Mouse (Mus musculus): ENCODE results near the gene Cops3. TPM values are rescaled to one million over a fixed set of nuclear protein-coding genes. Genes with fewer than 3 reads are reported as not detected.

Cops3 gene
- polyA plus RNA-seq (2015; fragmentation: Nextera tagmentation; extraction: Ambion mirVana) = 135 and 160 TPM in 2 replicates

GRCm38 (mm10) chr11:59839459-59840126, at the start of gene Cops3:
Cops3 (minus strand) TSS chr11:59839838.
- H3K9ac ChIP-seq = peak within 1 kb of the TSS; percentile 88
- no peaks in the 10 kb centered on the region for H3K27me3 ChIP-seq
- H3K4me3 ChIP-seq = peak within 1 kb of the TSS; percentile 80
- H3K9me3 ChIP-seq (replicated peaks) = no peaks in the 10 kb centered on the region
- peak; percentile 96 for ATAC-seq (replicated peaks; ENCODE audit: insufficient number of reproducible peaks, insufficient read depth, low FRiP score, low read depth)
- peaks cover 22% of the 10 kb centered on the region for H3K4me1 ChIP-seq (replicated peaks)
- WGBS = under 1% methylated on average over 39 of the region's 43 CpGs
- H3K27ac ChIP-seq = peak within 1 kb of the TSS; percentile 97
- peaks cover 25% of the 10 kb centered on the region for H3K36me3 ChIP-seq
- peak within 1 kb of the TSS; percentile 68 for H3K4me2 ChIP-seq

GRCm38 (mm10) chr11:59888151-59888550, 48.5 kb upstream of the Cops3 start:
- Histone ChIP-seq H3K9ac (no peak overlapping the region), H3K4me3 (no peak overlapping the region), H3K9me3 (replicated peaks) (no peaks in the 10 kb centered on the region), H3K27ac (no peak overlapping the region), H3K36me3 (no peaks in the 10 kb centered on the region), H3K4me2 (no peak overlapping the region), H3K27me3 (no peaks in the 10 kb centered on the region), H3K4me1 (replicated peaks) (peaks cover 18% of the 10 kb centered on the region)
- WGBS = 76% methylated on average over 5 of the region's 5 CpGs
- ATAC-seq (replicated peaks; ENCODE audit: insufficient number of reproducible peaks, insufficient read depth, low FRiP score, low read depth) = no peak

DNA sequence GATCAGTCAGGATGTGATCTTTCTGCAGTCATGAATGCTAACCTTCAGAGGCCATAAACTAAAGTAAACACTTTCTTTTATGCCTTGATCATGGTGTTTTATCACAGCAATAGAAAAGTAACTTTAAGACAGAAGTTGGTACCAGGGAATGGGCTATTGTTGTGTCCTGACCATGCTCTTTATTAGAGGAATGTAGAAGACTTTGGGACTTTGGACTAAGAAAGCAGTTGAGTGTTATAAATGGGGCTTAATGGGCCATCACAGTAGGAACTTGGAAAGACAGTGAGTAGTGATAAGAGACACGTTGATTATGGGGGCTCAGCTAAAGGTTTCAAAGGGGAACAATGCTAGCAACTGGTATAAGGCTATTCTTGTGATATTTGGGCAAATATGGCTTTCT, 47.3 kb upstream of the Cops3 start:
- Histone ChIP-seq H3K9me3 (replicated peaks) (no peaks in the 10 kb centered on the region), H3K36me3 (no peaks in the 10 kb centered on the region), H3K4me3 (no peak overlapping the region), H3K4me1 (replicated peaks) (peaks cover 18% of the 10 kb centered on the region), H3K4me2 (no peak overlapping the region), H3K27ac (no peak overlapping the region), H3K27me3 (no peaks in the 10 kb centered on the region), H3K9ac (no peak overlapping the region)
- ATAC-seq (replicated peaks; ENCODE audit: insufficient number of reproducible peaks, insufficient read depth, low FRiP score, low read depth) = no peak
- WGBS = 58% methylated on average over 1 of the region's 1 CpGs

DNA sequence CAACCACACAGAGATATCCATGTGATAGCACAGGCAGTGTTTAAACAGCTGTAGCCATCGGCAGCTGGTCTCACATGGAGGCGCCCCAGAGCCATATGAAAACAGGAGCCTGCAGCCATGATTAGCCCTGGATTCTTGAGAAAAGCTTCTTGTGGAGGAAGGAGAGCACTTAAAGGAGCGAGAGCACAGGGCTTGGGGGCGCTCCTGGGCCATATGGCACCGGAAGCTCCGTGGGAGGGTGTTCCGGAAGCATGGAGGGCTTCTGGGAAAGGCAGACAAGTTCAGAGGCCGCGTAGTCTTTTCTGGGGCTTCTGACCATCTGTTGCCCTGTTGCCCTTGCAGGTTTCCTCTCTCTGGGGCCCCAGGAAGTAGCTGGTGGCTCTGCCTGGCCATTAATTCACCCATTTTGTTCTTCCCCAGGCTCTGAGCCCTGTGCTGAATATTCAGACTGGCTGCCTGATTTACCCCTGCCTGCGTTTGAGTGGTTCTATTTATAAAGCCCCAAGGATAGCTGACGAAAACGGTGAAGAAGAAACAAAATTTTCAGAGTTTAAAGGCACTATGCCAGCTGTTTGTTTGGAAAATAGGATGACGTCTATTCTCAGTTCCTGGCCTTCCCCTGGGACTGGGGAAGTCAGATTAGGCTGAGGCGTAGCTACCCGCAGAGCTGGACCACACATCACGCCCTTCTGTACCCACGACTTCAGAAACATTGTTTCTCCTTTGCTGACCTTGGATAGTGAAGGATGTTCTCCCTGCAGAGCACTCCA, 45.8 kb upstream of the Cops3 start:
- Histone ChIP-seq H3K36me3 (no peaks in the 10 kb centered on the region), H3K4me3 (no peak overlapping the region), H3K4me1 (replicated peaks) (peaks cover 18% of the 10 kb centered on the region), H3K4me2 (peak overlapping the region; percentile 33; the same call in 1 of the 2 replicates), H3K27me3 (no peaks in the 10 kb centered on the region), H3K9ac (no peak overlapping the region), H3K9me3 (replicated peaks) (no peaks in the 10 kb centered on the region), H3K27ac (peak overlapping the region; percentile 80)
- 37% methylated on average over 17 of the region's 17 CpGs for WGBS
- ATAC-seq (replicated peaks; ENCODE audit: insufficient number of reproducible peaks, insufficient read depth, low FRiP score, low read depth) = peak; percentile 51

- Histone ChIP-seq H3K4me2 (no peak overlapping the region), H3K9ac (no peak overlapping the region), H3K9me3 (replicated peaks) (no peaks in the 10 kb centered on the region), H3K27ac (no peak overlapping the region), H3K27me3 (no peaks in the 10 kb centered on the region), H3K4me3 (no peak overlapping the region), H3K36me3 (peaks cover 15% of the 10 kb centered on the region), H3K4me1 (replicated peaks) (peaks cover 9% of the 10 kb centered on the region)
- WGBS = 13% methylated on average over 2 of the region's 2 CpGs
- no peak for ATAC-seq (replicated peaks; ENCODE audit: insufficient number of reproducible peaks, insufficient read depth, low FRiP score, low read depth)
Measured at GRCm38 (mm10) chr11:59880031-59880430, 40.4 kb upstream of the Cops3 start.

DNA sequence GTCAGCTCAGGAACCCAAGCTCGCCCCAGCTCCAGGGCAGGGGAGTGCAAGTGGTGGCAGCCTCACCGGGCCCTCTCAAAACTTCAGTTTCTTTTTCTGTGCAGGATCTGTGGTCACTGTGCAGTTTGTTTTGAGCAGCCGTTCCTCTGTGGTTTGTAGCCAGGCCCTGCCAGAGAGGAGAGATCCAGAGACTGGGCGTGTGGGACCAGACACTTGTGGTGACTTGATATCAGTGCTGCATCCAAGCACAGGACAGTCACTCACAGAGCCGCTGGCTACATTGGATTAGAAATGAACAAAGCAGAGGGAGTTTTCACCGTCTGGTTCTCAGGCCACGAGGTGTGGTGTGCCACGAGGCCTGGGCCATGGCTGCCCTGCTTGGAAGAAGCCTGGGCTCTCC, 32.5 kb upstream of the Cops3 start:
- H3K27ac ChIP-seq = no peak overlapping the region
- H3K27me3 ChIP-seq = no peaks in the 10 kb centered on the region
- H3K4me1 ChIP-seq (replicated peaks) = no peaks in the 10 kb centered on the region
- no peak for ATAC-seq (replicated peaks; ENCODE audit: insufficient number of reproducible peaks, insufficient read depth, low FRiP score, low read depth)
- H3K4me3 ChIP-seq = no peak overlapping the region
- H3K36me3 ChIP-seq = peaks cover 20% of the 10 kb centered on the region
- WGBS = 77% methylated on average over 8 of the region's 8 CpGs
- H3K9me3 ChIP-seq (replicated peaks) = no peaks in the 10 kb centered on the region
- no peak overlapping the region for H3K9ac ChIP-seq
- H3K4me2 ChIP-seq = no peak overlapping the region

GRCm38 (mm10) chr11:59864316-59864715, 24.7 kb upstream of the Cops3 start:
- no peak overlapping the region for H3K27ac ChIP-seq
- no peak for ATAC-seq (replicated peaks; ENCODE audit: insufficient number of reproducible peaks, insufficient read depth, low FRiP score, low read depth)
- H3K9me3 ChIP-seq (replicated peaks) = no peaks in the 10 kb centered on the region
- WGBS = 71% methylated on average over 6 of the region's 6 CpGs
- no peaks in the 10 kb centered on the region for H3K27me3 ChIP-seq
- H3K4me2 ChIP-seq = no peak overlapping the region
- peaks cover 12% of the 10 kb centered on the region; the same call in 1 of the 2 replicates for H3K36me3 ChIP-seq
- no peak overlapping the region for H3K4me3 ChIP-seq
- H3K9ac ChIP-seq = no peak overlapping the region
- H3K4me1 ChIP-seq (replicated peaks) = no peaks in the 10 kb centered on the region

- WGBS = 85% methylated on average over 11 of the region's 11 CpGs
- Histone ChIP-seq H3K36me3 (peaks cover 4% of the 10 kb centered on the region; the same call in 1 of the 2 replicates), H3K4me1 (replicated peaks) (no peaks in the 10 kb centered on the region), H3K9me3 (replicated peaks) (no peaks in the 10 kb centered on the region), H3K4me2 (no peak overlapping the region), H3K27me3 (no peaks in the 10 kb centered on the region), H3K27ac (no peak overlapping the region), H3K9ac (no peak overlapping the region), H3K4me3 (no peak overlapping the region)
- no peak for ATAC-seq (replicated peaks; ENCODE audit: insufficient number of reproducible peaks, insufficient read depth, low FRiP score, low read depth)
Measured at GRCm38 (mm10) chr11:59860467-59860866, 20.8 kb upstream of the Cops3 start.

- H3K36me3 ChIP-seq = peaks cover 4% of the 10 kb centered on the region; the same call in 1 of the 2 replicates
- H3K27ac ChIP-seq = no peak overlapping the region
- H3K9ac ChIP-seq = no peak overlapping the region
- H3K27me3 ChIP-seq = no peaks in the 10 kb centered on the region
- H3K4me2 ChIP-seq = no peak overlapping the region
- ATAC-seq (replicated peaks; ENCODE audit: insufficient number of reproducible peaks, insufficient read depth, low FRiP score, low read depth) = no peak
- H3K4me3 ChIP-seq = no peak overlapping the region
- H3K9me3 ChIP-seq (replicated peaks) = no peaks in the 10 kb centered on the region
- peaks cover 10% of the 10 kb centered on the region for H3K4me1 ChIP-seq (replicated peaks)
- 60% methylated on average over 3 of the region's 3 CpGs for WGBS
Measured at GRCm38 (mm10) chr11:59852865-59853264, 13.2 kb upstream of the Cops3 start.

- Histone ChIP-seq H3K9me3 (replicated peaks) (no peaks in the 10 kb centered on the region), H3K36me3 (no peaks in the 10 kb centered on the region), H3K9ac (peak overlapping the region; percentile 89), H3K27me3 (no peaks in the 10 kb centered on the region), H3K4me3 (peak overlapping the region; percentile 92), H3K27ac (peak overlapping the region; percentile 95), H3K4me1 (replicated peaks) (peaks cover 13% of the 10 kb centered on the region), H3K4me2 (peak overlapping the region; percentile 78)
- ATAC-seq (replicated peaks; ENCODE audit: insufficient number of reproducible peaks, insufficient read depth, low FRiP score, low read depth) = peak; percentile 84
- WGBS = under 1% methylated on average over 68 of the region's 69 CpGs
Measured at GRCm38 (mm10) chr11:59847891-59848884, 8.6 kb upstream of the Cops3 start.

DNA sequence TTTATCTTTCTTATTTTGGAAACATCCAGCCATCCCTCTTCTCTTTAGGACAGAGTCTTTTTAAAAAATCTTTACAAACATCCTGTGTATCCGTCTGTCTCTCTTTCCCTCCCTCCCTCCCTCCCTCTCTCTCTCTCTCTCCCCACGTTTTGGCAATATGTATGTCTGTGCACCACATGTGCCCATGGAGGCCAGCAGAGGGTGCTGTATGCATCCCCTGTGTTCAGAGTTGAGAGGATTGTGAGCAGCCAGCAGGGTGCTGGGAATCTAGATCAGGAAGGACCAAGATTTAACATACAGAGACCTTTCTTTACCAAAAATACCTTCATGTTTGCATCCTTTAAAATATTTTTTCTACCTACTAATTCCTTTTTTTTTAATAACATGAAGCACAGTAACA, 7.5 kb upstream of the Cops3 start:
- H3K4me2 ChIP-seq = peak overlapping the region; percentile 78
- 20% methylated on average over 2 of the region's 2 CpGs for WGBS
- peak overlapping the region; percentile 92; the same call in 1 of the 2 replicates for H3K4me3 ChIP-seq
- no peak overlapping the region for H3K9ac ChIP-seq
- no peaks in the 10 kb centered on the region for H3K27me3 ChIP-seq
- no peak overlapping the region for H3K27ac ChIP-seq
- H3K9me3 ChIP-seq (replicated peaks) = no peaks in the 10 kb centered on the region
- H3K4me1 ChIP-seq (replicated peaks) = peaks cover 13% of the 10 kb centered on the region
- H3K36me3 ChIP-seq = no peaks in the 10 kb centered on the region
- ATAC-seq (replicated peaks; ENCODE audit: insufficient number of reproducible peaks, insufficient read depth, low FRiP score, low read depth) = no peak
